Mouse (Mus musculus) heart, adult 2 months (tissue): ENCODE data around the gene Wnt1.

ENCODE experiments used
- CTCF ChIP-seq: fragments of 200-600 bp; IDR thresholded peaks from 2 replicates; pipeline ENCODE4 v1.8.1; 2022; ENCODE audit warnings: antibody characterized with exemption, mild to moderate bottlenecking, moderate library complexity
- POLR2A ChIP-seq: fragments of 200-500 bp; IDR thresholded peaks from 2 replicates; pipeline ENCODE4 v1.6.1; 2011; ENCODE audit warnings: mild to moderate bottlenecking, low read depth, low read length, control low read depth; ENCODE audit not compliant: insufficient read depth

DNA sequence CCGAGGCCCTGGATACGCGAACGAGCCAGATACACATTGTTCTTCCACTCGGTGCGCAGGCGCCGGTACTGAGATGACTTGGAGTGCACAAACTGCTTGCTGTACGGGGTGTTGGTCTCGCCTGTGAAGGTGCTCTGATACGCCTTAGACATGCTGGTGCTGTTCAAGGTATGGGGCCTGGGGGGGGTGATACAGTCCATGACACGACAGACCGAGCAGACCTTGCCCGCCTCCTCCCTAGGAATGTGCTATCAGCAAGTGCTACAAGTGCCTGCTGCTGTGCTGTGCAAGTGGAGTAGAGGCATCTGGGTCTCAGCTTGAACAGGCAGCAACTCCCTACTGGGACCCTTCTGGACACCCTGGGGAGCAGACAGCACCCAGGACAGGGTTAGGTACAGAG lies 45.6 kb downstream of the Wnt1 start:
- TF ChIP-seq POLR2A: no peak
- no peak for TF ChIP-seq CTCF
